Mouse (Mus musculus) forebrain, embryonic 11.5 days (tissue): ENCODE results near the gene Sec14l1. TPM values are rescaled to one million over a fixed set of nuclear protein-coding genes. Genes with fewer than 3 reads are reported as not detected.
"Not testable (repeated sequence)": the region's sequence is repeated elsewhere in the genome, so short reads cannot be mapped to it uniquely, and the experiment has no call there.

Experiments used
- ATAC-seq: fragments of 200-750 bp; cut with Nextera tagmentation; replicated peaks from 2 replicates; pipeline ENCODE4 v1.8.0; 2017; ENCODE audit warnings: moderate TSS enrichment; ENCODE audit not compliant: low FRiP score
- DNase-seq: peaks from one replicate; pipeline ENCODE4 v3.0.0-alpha.2; 2017; ENCODE audit warnings: low spot score
- H3K27ac ChIP-seq: fragments of 300-500 bp; sonication (generic); 2 replicates; pipeline ENCODE4 v1.5.1; 2014; ENCODE audit warnings: low read depth, low read length
- H3K27me3 ChIP-seq: fragments of 300-500 bp; sonication (generic); 2 replicates; pipeline ENCODE4 v1.6.1; 2014; ENCODE audit warnings: mild to moderate bottlenecking, low read length, mixed read lengths; ENCODE audit not compliant: control insufficient read depth, insufficient read depth
- H3K36me3 ChIP-seq: fragments of 300-500 bp; sonication (generic); 2 replicates; pipeline ENCODE4 v1.6.1; 2014; ENCODE audit warnings: mild to moderate bottlenecking, low read length, moderate library complexity, mixed read lengths; ENCODE audit not compliant: control insufficient read depth, insufficient read depth
- H3K4me1 ChIP-seq: fragments of 300-500 bp; sonication (generic); replicated peaks from 2 replicates; pipeline ENCODE4 v1.6.1; 2014; ENCODE audit warnings: low read length, mixed read lengths; ENCODE audit not compliant: control insufficient read depth, insufficient read depth
- H3K4me2 ChIP-seq: fragments of 300-500 bp; sonication (generic); 2 replicates; pipeline ENCODE4 v1.6.1; 2014; ENCODE audit warnings: low read depth, mild to moderate bottlenecking, low read length, moderate library complexity, mixed read lengths; ENCODE audit not compliant: severe bottlenecking
- H3K4me3 ChIP-seq: fragments of 300-500 bp; sonication (generic); 2 replicates; pipeline ENCODE4 v1.5.1; 2014; ENCODE audit warnings: low read depth, low read length
- H3K9ac ChIP-seq: fragments of 300-500 bp; sonication (generic); 2 replicates; pipeline ENCODE4 v1.6.1; 2014; ENCODE audit warnings: low read length
- H3K9me3 ChIP-seq: fragments of 300-500 bp; sonication (generic); 2 replicates; pipeline ENCODE4 v1.6.1; 2016; ENCODE audit warnings: low read length, mixed read lengths; ENCODE audit not compliant: control insufficient read depth
- WGBS: fragments of 180-500 bp; shearing (Covaris S2); extraction: QIAGEN DNeasy Blood & Tissue Kit; methylation state at CpG from one replicate; pipeline ENCODE4 v1.1.7; 2014; 5-methylcytosine and 5-hydroxymethylcytosine counted together
- polyA plus RNA-seq: library from polyadenylated mRNA; unstranded; fragments of >200 nt; fragmentation: Nextera tagmentation; extraction: Ambion mirVana; gene quantifications from 2 replicates; pipeline ENCODE4 v1.2.1, GENCODE M21; 2014

Sec14l1 gene
- polyA plus RNA-seq, 1 experiment from 2014 or later, result 36.8 TPM

DNA sequence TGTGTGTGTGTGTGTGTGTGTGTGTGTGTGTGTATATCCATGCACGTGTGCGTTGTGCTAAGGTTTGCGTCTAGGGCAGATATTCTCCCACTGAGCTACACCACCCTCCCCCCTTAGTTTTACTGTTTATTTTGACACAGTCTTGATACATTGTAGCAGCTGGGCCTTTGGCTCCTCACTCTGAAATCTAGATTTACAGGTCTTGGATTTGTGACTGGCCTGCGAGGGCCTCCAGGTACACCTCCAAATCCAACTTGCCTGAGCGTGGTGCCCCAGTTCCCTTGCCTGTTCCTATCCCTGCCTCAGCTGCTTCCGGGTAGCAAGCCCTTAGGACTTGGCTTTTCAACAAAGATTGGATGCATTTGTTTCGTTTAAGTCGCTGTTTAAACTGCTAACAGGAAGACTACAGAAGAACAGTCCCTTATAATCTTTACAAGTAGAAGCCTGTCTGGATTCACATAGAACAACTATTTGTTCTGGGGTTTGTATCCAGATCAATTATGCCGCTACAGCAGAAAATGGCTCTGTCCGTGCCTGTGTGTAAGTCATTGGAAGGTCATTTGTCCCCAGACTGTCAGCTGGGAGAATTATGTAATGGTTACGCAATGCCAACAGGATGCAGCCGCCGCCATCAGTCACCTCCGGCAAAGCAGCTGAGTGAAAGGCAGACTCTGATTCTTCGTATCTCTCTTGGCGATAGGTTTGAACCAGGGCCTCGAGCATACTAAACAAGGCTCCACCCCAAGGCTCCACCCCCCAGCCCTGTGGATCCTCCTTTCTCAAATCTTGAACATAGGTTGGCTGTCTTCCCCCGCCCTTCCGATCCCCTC, 31.7 kb upstream of the Sec14l1 start:
- Histone ChIP-seq H3K4me2 (no peak overlapping the region), H3K27me3 (no peaks in the 10 kb centered on the region), H3K36me3 (peaks cover 10% of the 10 kb centered on the region), H3K4me3 (no peak overlapping the region), H3K9me3 (no peaks in the 10 kb centered on the region), H3K4me1 (no peaks in the 10 kb centered on the region), H3K9ac (no peak overlapping the region), H3K27ac (no peak overlapping the region)
- ATAC-seq (no peak), DNase-seq (no peak)
- WGBS, result 94% methylated on average over 19 of the region's 19 CpGs

DNA sequence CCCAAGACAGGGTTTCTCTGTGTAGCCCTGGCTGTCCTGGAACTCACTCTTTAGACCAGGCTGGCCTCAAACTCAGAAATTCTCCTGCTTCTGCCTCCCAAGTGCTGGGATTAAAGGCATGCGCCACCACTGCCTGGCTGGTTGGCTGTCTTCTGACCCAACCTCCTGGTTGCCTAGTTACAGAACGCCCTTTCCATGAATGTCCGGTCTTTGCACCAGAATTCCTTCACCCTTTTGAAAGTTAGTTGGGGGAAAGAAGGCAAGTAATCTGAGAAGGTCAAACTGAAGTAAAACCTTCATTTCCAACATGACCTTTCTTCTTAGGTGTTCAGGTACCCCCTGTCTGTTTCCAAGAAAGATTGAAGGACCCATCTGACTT, 31.1 kb upstream of the Sec14l1 start:
- DNase-seq, ATAC-seq, H3K9me3 ChIP-seq, H3K27ac ChIP-seq, H3K4me3 ChIP-seq, H3K9ac ChIP-seq, H3K36me3 ChIP-seq, H3K27me3 ChIP-seq, H3K4me1 ChIP-seq, H3K4me2 ChIP-seq: not testable (repeated sequence)
- WGBS, result 90% methylated on average over 3 of the region's 3 CpGs

DNA sequence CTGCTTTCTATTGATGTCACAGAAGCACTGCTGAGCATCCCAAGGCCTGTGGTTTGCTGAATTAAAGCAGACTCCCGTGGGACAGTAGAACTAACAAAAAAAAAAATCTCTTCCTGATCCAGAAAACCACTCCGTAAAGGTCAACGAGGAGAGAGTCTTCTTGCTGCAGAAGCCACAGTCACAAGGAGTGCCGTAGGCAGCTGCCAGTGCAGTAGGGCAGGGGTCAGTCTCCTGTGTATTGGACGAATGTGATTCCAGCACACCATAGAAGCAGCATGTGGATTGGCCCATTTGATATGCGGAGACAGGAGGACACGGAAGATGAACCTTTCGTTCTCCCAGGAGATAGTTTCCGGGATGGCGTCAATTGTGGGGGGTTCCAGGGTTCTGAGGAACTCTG, 28.8 kb upstream of the Sec14l1 start:
- ATAC-seq, result no peak
- no peaks in the 10 kb centered on the region for H3K36me3 ChIP-seq
- H3K27me3 ChIP-seq, result no peaks in the 10 kb centered on the region
- H3K27ac ChIP-seq, result no peak overlapping the region
- no peak overlapping the region for H3K9ac ChIP-seq
- WGBS, result 96% methylated on average over 10 of the region's 10 CpGs
- DNase-seq, result no peak
- no peaks in the 10 kb centered on the region for H3K9me3 ChIP-seq
- no peaks in the 10 kb centered on the region for H3K4me1 ChIP-seq
- H3K4me3 ChIP-seq, result no peak overlapping the region
- H3K4me2 ChIP-seq, result no peak overlapping the region

DNA sequence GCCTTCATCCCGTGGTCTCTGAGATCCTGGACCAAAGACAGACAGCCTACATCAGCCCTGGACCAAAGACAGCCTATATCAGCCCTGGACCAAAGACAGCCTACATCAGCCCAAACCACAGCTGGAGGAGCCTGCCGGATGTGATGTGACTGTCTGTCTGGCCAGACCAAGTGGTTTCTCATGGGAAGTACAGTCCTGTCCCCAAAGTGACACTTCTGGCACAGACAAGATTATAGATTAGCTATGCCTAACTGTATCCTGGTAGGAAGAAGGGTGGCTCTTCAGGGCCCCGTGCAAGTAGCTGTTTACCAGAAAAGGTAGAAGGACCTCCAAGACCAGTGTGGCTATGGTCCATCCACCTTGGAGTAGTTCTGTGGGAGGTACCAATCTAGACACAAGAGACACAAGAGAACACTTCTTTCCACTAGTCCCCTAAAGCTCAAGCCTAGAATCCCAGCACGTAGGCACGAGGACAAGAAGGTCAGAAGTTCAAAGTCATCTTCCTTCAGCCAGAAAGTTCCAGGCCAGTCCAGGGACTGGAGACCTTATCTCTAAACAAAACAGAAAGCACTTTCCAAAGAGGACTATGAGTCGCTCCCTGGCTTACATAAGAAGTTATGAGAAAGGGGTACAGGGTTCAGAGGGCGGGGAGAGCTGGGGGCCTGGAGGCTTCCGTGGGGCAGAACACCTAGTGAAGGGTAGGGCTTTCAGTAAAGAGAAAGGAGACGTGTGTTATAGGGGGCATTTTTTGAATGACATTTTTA, 27.8 kb upstream of the Sec14l1 start:
- 90% methylated on average over 9 of the region's 9 CpGs for WGBS
- no peak overlapping the region for H3K4me2 ChIP-seq
- no peak overlapping the region for H3K9ac ChIP-seq
- H3K9me3 ChIP-seq, result no peaks in the 10 kb centered on the region
- DNase-seq (no peak), ATAC-seq (no peak)
- H3K4me3 ChIP-seq, result no peak overlapping the region
- no peaks in the 10 kb centered on the region for H3K36me3 ChIP-seq
- no peaks in the 10 kb centered on the region for H3K27me3 ChIP-seq
- H3K4me1 ChIP-seq, result peaks cover 5% of the 10 kb centered on the region; the same call in 1 of the 2 replicates
- H3K27ac ChIP-seq, result no peak overlapping the region

DNA sequence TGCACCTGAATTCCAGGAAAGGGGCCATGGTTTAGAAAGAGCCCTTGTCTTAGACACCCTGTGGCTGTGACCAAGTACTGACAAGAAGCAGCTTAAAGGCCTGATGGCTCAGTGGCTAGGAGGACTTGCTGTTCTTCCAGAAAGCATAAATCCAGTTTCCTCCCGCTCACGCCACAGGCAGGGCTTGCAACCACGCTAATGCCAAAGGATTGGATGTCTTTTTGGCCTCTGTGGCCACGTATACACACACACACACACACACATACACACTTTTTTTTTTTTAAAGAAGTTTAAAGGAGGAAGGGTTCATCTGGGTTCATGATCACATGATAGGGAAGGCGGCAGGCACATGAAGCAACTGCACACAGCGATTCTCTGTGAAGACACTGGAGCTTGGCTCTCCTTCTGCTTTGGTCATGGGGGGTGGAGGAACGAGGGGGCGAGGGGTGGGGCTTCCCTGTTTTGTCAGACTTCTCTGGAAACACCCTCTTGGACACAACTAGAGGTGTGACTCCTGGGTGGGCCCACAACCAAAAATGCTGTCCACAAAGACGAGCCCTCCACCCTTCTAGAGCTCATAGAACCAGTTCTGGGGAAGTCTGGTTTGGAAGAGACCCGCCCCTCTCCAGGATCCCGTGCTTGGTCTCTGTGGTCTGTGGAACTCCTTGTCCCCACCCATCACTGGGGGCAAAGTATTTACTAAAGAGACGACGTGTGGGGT, 26.5 kb upstream of the Sec14l1 start:
- Histone ChIP-seq H3K4me1 (peaks cover 5% of the 10 kb centered on the region; the same call in 1 of the 2 replicates), H3K27me3 (no peaks in the 10 kb centered on the region), H3K4me3 (no peak overlapping the region), H3K27ac (no peak overlapping the region), H3K4me2 (no peak overlapping the region), H3K36me3 (no peaks in the 10 kb centered on the region), H3K9ac (no peak overlapping the region), H3K9me3 (no peaks in the 10 kb centered on the region)
- WGBS, result 82% methylated on average over 13 of the region's 13 CpGs
- DNase-seq, result no peak
- no peak for ATAC-seq

DNA sequence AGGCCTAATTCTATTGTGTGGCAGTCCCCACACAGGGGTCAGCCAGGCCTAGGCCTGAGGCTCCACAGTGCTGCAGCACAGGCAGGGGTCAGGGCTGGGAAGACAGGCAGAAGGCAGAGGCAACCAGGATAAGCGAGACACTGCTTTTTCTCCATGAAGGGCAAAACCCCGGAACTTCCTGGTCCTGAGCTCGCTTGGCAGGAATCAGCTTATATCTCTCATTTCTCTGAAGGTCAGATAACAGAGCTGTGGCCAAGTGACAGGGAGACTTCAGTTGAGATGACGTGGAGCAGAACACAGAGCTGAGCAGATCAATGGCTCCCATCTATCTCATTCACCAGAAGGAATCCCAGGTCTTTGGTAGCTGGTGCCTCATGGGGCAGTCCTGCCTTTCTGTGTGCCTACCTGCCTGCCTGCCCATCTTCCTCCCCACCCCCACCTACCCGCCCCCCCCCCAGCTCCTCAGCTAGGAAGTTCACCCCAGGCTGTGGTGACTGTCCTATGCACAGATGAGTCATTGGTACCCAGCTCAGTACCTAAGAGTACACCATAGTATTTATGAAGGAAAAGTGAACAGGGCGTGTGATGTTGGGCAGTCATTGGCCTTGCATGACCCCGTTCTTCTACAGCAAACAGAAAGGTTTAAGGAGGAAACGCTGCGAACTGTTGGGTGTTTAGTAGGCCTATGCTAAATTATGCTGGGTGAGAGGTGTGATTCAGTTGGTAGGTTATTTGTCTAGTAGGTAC, 25.1 kb upstream of the Sec14l1 start:
- peaks cover 5% of the 10 kb centered on the region; the same call in 1 of the 2 replicates for H3K4me1 ChIP-seq
- H3K27me3 ChIP-seq, result no peaks in the 10 kb centered on the region
- H3K9me3 ChIP-seq, result no peaks in the 10 kb centered on the region
- no peak overlapping the region for H3K4me2 ChIP-seq
- ATAC-seq, result no peak
- no peaks in the 10 kb centered on the region for H3K36me3 ChIP-seq
- H3K27ac ChIP-seq, result no peak overlapping the region
- no peak for DNase-seq
- H3K9ac ChIP-seq, result no peak overlapping the region
- WGBS, result 86% methylated on average over 9 of the region's 9 CpGs
- H3K4me3 ChIP-seq, result no peak overlapping the region

DNA sequence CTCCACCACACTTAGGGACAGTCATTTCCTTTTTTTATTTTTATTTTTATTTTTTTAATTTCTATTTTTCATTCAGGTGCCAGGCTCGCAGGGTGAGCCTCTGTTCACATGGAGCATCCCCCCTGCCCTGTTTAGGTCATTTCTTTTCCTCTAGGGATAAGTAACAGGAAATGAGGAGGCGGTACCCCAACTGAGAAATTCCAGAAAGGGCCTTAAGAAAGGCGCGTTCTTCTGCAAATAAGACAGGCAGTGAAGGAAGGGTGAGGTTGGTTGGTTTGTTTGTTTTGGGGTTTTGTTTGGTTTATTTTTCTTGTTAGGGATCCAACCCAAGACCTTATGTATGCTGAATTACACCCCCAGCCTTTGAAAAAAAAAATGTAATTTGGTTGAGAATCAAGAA, 23.6 kb upstream of the Sec14l1 start:
- ATAC-seq (no peak), DNase-seq (no peak)
- Histone ChIP-seq H3K4me3 (no peak overlapping the region), H3K4me1 (peaks cover 5% of the 10 kb centered on the region; the same call in 1 of the 2 replicates), H3K27me3 (no peaks in the 10 kb centered on the region), H3K4me2 (no peak overlapping the region; the same call in 1 of the 2 replicates), H3K9me3 (no peaks in the 10 kb centered on the region), H3K9ac (no peak overlapping the region), H3K27ac (no peak overlapping the region), H3K36me3 (no peaks in the 10 kb centered on the region)
- 65% methylated on average over 4 of the region's 4 CpGs for WGBS

DNA sequence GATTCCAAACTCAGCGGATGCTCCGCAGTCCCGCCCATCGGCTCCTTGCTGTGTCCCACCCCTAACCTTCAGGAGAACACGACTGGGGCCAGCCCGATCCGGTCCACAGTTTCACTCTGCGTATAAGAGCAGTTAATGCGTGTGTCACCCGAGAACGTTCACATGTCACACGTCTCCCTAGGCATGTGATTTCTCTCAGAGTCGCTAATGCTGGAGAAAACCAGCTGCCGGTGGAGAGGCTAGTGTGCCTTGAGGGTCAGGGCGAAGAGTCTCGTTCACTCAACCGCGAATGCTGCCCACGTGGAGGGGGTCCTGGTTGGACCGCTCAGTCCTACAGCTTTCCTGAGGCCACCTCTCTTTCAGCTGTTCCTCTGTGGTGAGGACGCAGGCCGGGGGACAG, 23.1 kb upstream of the Sec14l1 start:
- no peak overlapping the region for H3K27ac ChIP-seq
- no peak for DNase-seq

More for the DNA sequence above, 23.1 kb upstream of the Sec14l1 start:
- 8% methylated on average over 22 of the region's 22 CpGs for WGBS
- no peak for ATAC-seq
- H3K36me3 ChIP-seq, result no peaks in the 10 kb centered on the region
- peaks cover 5% of the 10 kb centered on the region; the same call in 1 of the 2 replicates for H3K4me1 ChIP-seq
- H3K9me3 ChIP-seq, result no peaks in the 10 kb centered on the region
- H3K4me3 ChIP-seq, result no peak overlapping the region
- H3K27me3 ChIP-seq, result no peaks in the 10 kb centered on the region
- H3K4me2 ChIP-seq, result peak overlapping the region; percentile 3; the same call in 1 of the 2 replicates
- peak overlapping the region; percentile 36 for H3K9ac ChIP-seq
